Mouse (Mus musculus): Measurements from ENCODE around the gene Prss8. TPM values are rescaled to one million over a fixed set of nuclear protein-coding genes. Genes with fewer than 3 reads are reported as not detected.
A peak's percentile ranks its signal among the peaks of the same experiment; 100 is the strongest.

The Prss8 gene
- polyA plus RNA-seq, 1 experiment from 2014 or later, result 125 TPM

GRCm38 (mm10) chr7:127931351-127932135 is 1.6 kb upstream of the Prss8 start:
- H3K4me1 ChIP-seq (replicated peaks; ENCODE audit: insufficient read depth, low read length), result peaks cover 39% of the 10 kb centered on the region
- peaks cover 5% of the 10 kb centered on the region; the same call in 1 of the 2 replicates for H3K36me3 ChIP-seq (ENCODE audit: insufficient read depth, low read length)
- ATAC-seq (replicated peaks; ENCODE audit: low FRiP score, low read depth) (no peak), DNase-seq (ENCODE audit: low spot score) (peak; percentile 71)
- H3K4me2 ChIP-seq (ENCODE audit: low read length), result peak overlapping the region; percentile 8
- H3K4me3 ChIP-seq (replicated peaks; ENCODE audit: low read depth, low read length), result no peak overlapping the region
- peak overlapping the region; percentile 85 for H3K27ac ChIP-seq
- H3K9me3 ChIP-seq (replicated peaks; ENCODE audit: low read length), result no peaks in the 10 kb centered on the region
- 22% methylated on average over 13 of the region's 13 CpGs for WGBS
- H3K27me3 ChIP-seq (ENCODE audit: insufficient read depth, low read length), result no peaks in the 10 kb centered on the region
- no peak for TF ChIP-seq CTCF (IDR thresholded peaks at IDR 0.05; ENCODE audit: low read depth)
- H3K9ac ChIP-seq (ENCODE audit: low read depth, low read length), result peak overlapping the region; percentile 42; the same call in 1 of the 2 replicates

DNA sequence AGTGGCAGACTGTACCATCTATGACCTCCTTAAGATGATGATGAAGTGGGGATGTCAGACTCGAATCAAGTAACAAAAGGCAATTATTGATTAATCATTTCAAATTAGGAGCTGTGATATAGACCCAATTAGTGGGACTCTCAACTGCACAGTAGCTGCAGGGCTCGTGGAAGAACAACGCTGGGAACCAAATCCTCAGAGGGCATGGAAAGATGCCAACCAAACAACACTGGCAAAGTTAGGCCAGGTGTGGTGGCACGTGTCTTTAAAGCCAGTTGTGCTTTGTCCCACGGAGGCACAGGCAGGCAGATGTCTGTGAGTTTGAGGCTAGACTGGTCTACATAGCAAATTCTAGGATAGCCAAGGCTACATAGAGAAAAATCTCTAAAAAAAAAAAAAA is 732 bp upstream of the Prss8 start:
- Histone ChIP-seq H3K27ac (peak overlapping the region; percentile 93; the same call in 1 of the 2 replicates), H3K4me2 (ENCODE audit: low read length) (0 out of 2 replicates have a peak overlapping the region, but pooled peaks have one; percentile 66)

DNA sequence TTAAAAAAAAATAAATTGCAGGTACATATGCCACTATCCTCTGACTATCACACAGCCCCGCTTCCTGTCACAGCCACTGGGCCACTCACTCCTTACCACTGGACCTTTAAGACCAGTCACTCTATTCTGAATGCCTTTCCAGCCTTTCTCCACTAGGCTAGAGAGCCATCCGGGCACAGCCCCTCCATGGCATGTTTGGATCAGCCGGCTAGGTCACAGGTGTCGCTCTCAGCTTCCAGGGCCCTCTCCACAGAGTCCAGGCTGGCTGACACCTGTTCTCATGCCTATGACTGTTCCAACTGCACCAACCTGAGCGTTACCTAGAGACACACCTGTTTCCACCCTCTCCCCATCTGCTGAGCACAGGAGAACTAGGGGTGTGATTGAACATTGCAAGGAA is 1.3 kb downstream of the Prss8 start:
- H3K36me3 ChIP-seq (ENCODE audit: insufficient read depth, low read length), result peaks cover 17% of the 10 kb centered on the region
- no peaks in the 10 kb centered on the region for H3K27me3 ChIP-seq (ENCODE audit: insufficient read depth, low read length)
- peaks cover 40% of the 10 kb centered on the region for H3K4me1 ChIP-seq (replicated peaks; ENCODE audit: insufficient read depth, low read length)
- WGBS, result 42% methylated on average over 5 of the region's 5 CpGs
- H3K9ac ChIP-seq (ENCODE audit: low read depth, low read length), result peak overlapping the region; percentile 70
- H3K4me3 ChIP-seq (replicated peaks; ENCODE audit: low read depth, low read length), result peak overlapping the region; percentile 44
- no peaks in the 10 kb centered on the region for H3K9me3 ChIP-seq (replicated peaks; ENCODE audit: low read length)
- H3K27ac ChIP-seq, result peak overlapping the region; percentile 93
- DNase-seq (ENCODE audit: low spot score) (no peak), ATAC-seq (replicated peaks; ENCODE audit: low FRiP score, low read depth) (peak; percentile 19; the same call in 1 of the 2 replicates)
- 0 out of 2 replicates have a peak, but pooled peaks have one; percentile 27 for TF ChIP-seq CTCF (IDR thresholded peaks at IDR 0.05; ENCODE audit: low read depth)
- H3K4me2 ChIP-seq (ENCODE audit: low read length), result peak overlapping the region; percentile 66

More for the DNA sequence above, 732 bp upstream of the Prss8 start:
- Histone ChIP-seq H3K9me3 (replicated peaks; ENCODE audit: low read length) (no peaks in the 10 kb centered on the region), H3K36me3 (ENCODE audit: insufficient read depth, low read length) (peaks cover 6% of the 10 kb centered on the region; the same call in 1 of the 2 replicates), H3K4me3 (replicated peaks; ENCODE audit: low read depth, low read length) (no peak overlapping the region), H3K9ac (ENCODE audit: low read depth, low read length) (no peak overlapping the region), H3K4me1 (replicated peaks; ENCODE audit: insufficient read depth, low read length) (peaks cover 39% of the 10 kb centered on the region), H3K27me3 (ENCODE audit: insufficient read depth, low read length) (no peaks in the 10 kb centered on the region)
- TF ChIP-seq CTCF (IDR thresholded peaks at IDR 0.05; ENCODE audit: low read depth), result no peak
- 78% methylated on average over 5 of the region's 5 CpGs for WGBS
- ATAC-seq (replicated peaks; ENCODE audit: low FRiP score, low read depth), result no peak
- no peak for DNase-seq (ENCODE audit: low spot score)

DNA sequence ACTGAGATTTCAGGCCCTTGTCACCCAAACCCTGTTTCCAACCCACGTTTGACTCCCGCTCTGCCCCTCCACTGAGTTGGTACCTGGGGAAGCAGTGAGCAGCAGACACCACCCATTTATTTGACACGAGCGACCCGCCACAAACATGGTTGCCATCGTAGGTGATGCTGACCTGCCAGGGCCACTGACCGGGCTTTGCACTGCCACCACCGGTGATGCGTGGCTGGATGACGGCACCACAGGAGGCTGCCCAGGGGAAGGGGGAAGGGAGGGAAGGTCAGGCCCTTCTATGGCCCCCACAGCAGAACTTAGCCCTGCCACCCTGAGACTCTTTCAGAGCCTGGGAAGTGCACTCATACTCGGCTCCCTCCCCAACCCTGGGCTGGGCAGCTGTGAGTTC is 2.2 kb downstream of the Prss8 start:
- Histone ChIP-seq H3K9me3 (replicated peaks; ENCODE audit: low read length) (no peaks in the 10 kb centered on the region), H3K4me1 (replicated peaks; ENCODE audit: insufficient read depth, low read length) (peaks cover 35% of the 10 kb centered on the region)

DNA sequence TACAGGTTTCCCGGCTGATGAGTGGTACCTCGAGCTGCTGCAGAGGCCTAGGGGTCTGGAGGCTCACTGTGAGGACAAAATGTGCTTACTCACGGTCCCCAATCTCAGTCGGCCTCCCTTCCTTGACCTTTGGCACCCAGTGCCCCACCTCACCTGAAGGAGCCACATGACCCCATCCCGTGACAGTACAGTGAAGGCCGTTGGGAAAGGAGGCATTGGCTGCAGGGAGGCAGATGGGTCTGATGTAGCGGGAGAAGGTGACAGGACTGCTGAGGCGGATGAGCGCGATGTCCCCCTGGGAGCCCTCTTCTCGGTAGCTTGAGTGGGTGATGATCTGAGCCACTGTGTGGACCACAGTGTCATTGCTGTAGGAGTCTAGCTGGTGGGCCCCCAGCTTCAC is 3.1 kb downstream of the Prss8 start:
- no peak overlapping the region for H3K4me3 ChIP-seq (replicated peaks; ENCODE audit: low read depth, low read length)

More for the DNA sequence above, 2.2 kb downstream of the Prss8 start:
- H3K27me3 ChIP-seq (ENCODE audit: insufficient read depth, low read length), result no peaks in the 10 kb centered on the region
- no peak for ATAC-seq (replicated peaks; ENCODE audit: low FRiP score, low read depth)
- H3K9ac ChIP-seq (ENCODE audit: low read depth, low read length), result peak overlapping the region; percentile 70; the same call in 1 of the 2 replicates
- TF ChIP-seq CTCF (IDR thresholded peaks at IDR 0.05; ENCODE audit: low read depth), result no peak
- peak overlapping the region; percentile 66 for H3K4me2 ChIP-seq (ENCODE audit: low read length)
- DNase-seq (ENCODE audit: low spot score), result no peak
- 67% methylated on average over 11 of the region's 11 CpGs for WGBS
- peak overlapping the region; percentile 44; the same call in 1 of the 2 replicates for H3K4me3 ChIP-seq (replicated peaks; ENCODE audit: low read depth, low read length)
- H3K36me3 ChIP-seq (ENCODE audit: insufficient read depth, low read length), result peaks cover 22% of the 10 kb centered on the region
- H3K27ac ChIP-seq, result peak overlapping the region; percentile 93

DNA sequence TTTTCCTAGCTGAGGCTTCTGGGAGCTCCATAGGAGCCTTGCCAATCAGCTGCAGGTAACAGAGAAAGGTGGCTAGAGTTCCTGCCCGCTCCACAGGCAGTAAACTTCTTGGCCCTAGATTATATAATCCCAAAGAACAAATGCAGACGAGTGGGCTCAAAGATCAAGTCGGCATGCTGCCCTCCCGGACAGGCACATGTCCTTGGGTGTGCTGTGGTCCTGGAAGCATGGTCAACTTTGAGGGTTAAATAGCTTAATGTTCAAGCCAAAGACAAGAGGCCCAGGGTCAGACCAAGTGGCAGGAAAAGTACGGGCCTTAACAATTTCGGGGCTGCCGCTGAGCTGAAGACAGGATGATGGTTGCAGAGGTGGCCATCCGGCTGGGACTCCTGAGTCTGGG is 3.8 kb downstream of the Prss8 start:
- ATAC-seq (replicated peaks; ENCODE audit: low FRiP score, low read depth) (peak; percentile 15), DNase-seq (ENCODE audit: low spot score) (no peak)
- TF ChIP-seq CTCF (IDR thresholded peaks at IDR 0.05; ENCODE audit: low read depth), result no peak
- H3K4me2 ChIP-seq (ENCODE audit: low read length), result no peak overlapping the region
- no peak overlapping the region for H3K4me3 ChIP-seq (replicated peaks; ENCODE audit: low read depth, low read length)
- no peaks in the 10 kb centered on the region for H3K27me3 ChIP-seq (ENCODE audit: insufficient read depth, low read length)
- H3K9me3 ChIP-seq (replicated peaks; ENCODE audit: low read length), result no peaks in the 10 kb centered on the region
- H3K9ac ChIP-seq (ENCODE audit: low read depth, low read length), result peak overlapping the region; percentile 24; the same call in 1 of the 2 replicates
- peak overlapping the region; percentile 93 for H3K27ac ChIP-seq
- H3K36me3 ChIP-seq (ENCODE audit: insufficient read depth, low read length), result peaks cover 22% of the 10 kb centered on the region
- H3K4me1 ChIP-seq (replicated peaks; ENCODE audit: insufficient read depth, low read length), result peaks cover 20% of the 10 kb centered on the region
- WGBS, result 65% methylated on average over 8 of the region's 8 CpGs

More for the DNA sequence above, 3.1 kb downstream of the Prss8 start:
- no peak for TF ChIP-seq CTCF (IDR thresholded peaks at IDR 0.05; ENCODE audit: low read depth)
- Histone ChIP-seq H3K9ac (ENCODE audit: low read depth, low read length) (peak overlapping the region; percentile 42; the same call in 1 of the 2 replicates), H3K9me3 (replicated peaks; ENCODE audit: low read length) (no peaks in the 10 kb centered on the region), H3K36me3 (ENCODE audit: insufficient read depth, low read length) (peaks cover 22% of the 10 kb centered on the region), H3K4me2 (ENCODE audit: low read length) (no peak overlapping the region), H3K4me1 (replicated peaks; ENCODE audit: insufficient read depth, low read length) (peaks cover 27% of the 10 kb centered on the region), H3K27ac (peak overlapping the region; percentile 93), H3K27me3 (ENCODE audit: insufficient read depth, low read length) (no peaks in the 10 kb centered on the region)
- ATAC-seq (replicated peaks; ENCODE audit: low FRiP score, low read depth) (no peak), DNase-seq (ENCODE audit: low spot score) (no peak)
- WGBS, result 71% methylated on average over 11 of the region's 11 CpGs
